Mouse (Mus musculus): ENCODE results near the gene Polrmt.
"Not testable (repeated sequence)": the region's sequence is repeated elsewhere in the genome, so short reads cannot be mapped to it uniquely, and the experiment has no call there.

Polrmt gene

DNA sequence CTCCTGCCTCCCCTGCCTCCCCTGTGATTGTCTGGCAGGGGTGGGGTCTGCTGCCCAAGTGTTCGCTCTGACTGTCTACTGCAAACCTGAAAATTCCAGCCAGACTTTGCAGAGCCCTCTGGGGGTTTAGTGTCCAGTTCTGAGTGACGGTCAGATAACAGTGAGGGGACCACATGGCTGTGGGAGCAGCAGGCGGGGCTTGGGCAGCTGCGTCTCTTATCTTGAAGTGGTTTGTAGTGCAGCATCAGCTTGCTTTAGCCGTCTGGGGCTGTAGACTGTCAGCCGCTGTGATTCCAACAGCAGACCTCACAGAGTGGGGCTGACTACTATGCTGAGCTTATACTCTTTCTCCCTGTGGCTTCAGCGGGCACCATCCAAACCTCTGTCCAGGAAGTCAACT, 37.1 kb downstream of the Polrmt start:
- DNase-seq (ENCODE audit: low spot score in 2 of 2): no peak

DNA sequence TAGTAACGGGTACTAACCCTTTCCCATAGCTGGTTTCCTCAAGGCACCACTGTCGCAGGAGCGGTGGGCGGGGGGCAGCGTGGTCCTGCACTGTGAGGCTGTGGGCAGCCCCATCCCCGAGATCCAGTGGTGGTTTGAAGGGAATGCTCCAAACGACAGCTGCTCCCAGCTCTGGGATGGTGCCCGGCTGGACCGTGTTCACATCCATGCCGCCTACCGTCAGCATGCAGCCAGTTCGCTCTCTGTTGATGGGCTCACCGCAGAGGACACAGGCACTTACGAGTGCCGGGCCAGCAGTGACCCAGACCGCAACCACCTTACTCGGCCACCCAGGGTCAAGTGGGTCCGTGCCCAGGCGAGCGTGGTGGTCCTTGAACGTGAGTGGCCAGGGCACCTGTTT, 37.7 kb downstream of the Polrmt start:
- no peak for DNase-seq (ENCODE audit: low spot score in 2 of 2)

DNA sequence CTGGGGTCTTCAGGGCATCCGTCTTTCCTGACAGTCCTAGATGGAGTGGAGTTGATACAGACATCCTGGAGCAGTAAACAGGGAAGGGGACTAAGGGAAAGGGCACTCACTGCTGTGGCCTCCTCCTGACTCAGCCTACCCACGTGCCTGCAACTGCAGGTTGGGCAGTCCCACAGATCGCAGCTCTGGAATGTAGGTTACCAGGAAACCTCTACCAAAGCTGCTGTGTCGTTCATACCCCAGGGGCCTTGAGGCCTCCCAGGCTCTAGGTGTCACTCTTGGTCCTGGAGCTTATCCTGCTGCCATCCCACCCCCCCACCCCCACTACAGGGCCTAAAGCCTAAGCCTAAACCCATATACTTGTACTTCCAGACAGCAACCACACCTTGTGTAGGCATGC, 38.6 kb downstream of the Polrmt start:
- no peak for DNase-seq (ENCODE audit: low spot score in 2 of 2)

DNA sequence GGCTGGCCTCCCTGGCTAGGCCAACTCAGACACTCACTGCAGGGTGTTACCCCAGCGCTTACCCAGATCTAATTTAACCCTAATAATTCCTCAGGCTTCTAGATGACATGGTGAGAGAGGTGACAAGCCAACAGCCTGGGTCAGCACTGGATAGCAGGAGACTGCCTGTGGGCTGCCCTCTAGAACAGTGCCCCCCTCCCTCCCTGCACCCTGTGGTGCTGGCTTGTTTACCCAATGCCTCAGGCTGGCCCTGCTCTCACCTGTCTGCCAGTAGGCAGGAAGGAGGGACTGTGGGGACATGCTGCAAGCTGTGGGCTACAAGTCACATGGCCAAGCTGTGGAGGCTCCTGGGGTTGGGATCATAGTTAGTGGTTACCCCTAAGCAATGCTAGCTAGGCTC, 39.2 kb downstream of the Polrmt start:
- DNase-seq (ENCODE audit: low spot score in 2 of 2): no peak

DNA sequence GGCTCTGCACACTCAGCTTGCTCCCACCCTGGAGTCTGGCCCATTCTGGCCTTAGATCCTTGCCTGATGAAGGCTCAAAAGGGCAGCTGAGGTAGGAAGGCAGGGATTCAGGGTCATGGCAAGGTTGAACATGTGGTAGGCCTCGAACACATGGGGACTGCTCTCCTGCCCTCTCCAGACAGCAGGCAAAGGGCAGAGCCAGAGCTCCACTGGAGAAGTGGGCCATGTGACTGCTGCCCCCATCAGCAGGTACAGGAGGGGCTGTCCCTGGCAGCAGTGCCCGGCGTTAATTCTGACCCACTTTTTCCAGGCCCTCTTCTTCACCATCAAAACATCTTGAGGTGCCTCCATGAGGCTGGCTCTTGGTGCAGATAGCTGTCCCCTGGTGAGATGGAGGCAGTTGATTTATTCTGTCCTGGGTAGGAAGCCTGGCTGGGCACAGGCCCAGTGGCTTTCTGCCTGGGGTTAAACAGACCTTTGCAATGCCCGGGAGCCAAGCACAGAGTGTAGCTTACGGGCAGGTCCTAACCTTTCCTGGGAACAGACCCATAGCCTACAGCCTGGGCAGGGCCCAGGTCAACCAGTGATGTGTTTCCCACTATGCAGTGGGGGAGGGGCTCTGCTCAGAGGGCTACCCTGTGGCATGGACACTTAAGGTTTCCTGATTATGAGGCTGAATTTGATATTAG, 39.8 kb downstream of the Polrmt start:
- no peak for DNase-seq (ENCODE audit: low spot score in 2 of 2)

DNA sequence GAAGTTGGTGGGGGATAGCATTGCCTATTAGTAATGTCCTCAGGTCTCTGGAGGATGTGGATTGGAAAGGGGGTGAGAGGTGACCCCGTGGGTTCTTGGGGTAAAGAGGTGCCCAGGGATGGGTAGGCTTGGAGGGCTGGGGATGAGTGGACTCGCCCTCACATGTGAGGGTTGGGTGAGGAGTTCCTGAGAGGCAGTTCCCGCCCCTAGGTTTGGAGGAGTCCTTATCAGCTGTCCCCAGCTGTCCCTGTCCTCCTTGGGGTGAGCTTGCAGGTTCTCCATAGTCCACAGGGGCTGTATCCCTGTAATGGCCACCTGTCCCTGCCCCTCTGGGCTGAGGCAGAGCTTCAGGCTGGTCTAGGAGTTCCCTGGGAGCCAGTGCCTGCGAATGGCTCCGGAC, 40.4 kb downstream of the Polrmt start:
- DNase-seq (ENCODE audit: low spot score in 2 of 2): no peak

DNA sequence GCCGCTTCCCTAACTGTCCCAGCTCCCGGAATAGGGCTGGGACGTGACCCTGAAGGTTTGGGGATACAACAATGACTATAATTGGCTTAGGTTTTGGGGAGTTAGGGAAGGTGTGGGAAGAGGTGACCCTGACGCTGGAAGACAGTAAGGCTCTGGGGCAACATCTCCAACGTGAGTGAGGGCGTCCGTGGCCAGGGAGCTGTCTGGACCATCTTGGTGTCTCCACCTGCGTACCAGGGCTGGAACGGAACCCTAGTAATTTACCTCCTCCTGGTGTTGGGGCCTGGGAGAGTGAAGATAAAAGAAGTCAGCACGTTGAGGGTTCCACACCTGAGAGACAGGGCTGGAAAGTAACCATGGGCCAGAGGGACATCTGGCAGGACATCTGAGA, 41.4 kb downstream of the Polrmt start:
- no peak for DNase-seq (ENCODE audit: low spot score in 2 of 2)

DNA sequence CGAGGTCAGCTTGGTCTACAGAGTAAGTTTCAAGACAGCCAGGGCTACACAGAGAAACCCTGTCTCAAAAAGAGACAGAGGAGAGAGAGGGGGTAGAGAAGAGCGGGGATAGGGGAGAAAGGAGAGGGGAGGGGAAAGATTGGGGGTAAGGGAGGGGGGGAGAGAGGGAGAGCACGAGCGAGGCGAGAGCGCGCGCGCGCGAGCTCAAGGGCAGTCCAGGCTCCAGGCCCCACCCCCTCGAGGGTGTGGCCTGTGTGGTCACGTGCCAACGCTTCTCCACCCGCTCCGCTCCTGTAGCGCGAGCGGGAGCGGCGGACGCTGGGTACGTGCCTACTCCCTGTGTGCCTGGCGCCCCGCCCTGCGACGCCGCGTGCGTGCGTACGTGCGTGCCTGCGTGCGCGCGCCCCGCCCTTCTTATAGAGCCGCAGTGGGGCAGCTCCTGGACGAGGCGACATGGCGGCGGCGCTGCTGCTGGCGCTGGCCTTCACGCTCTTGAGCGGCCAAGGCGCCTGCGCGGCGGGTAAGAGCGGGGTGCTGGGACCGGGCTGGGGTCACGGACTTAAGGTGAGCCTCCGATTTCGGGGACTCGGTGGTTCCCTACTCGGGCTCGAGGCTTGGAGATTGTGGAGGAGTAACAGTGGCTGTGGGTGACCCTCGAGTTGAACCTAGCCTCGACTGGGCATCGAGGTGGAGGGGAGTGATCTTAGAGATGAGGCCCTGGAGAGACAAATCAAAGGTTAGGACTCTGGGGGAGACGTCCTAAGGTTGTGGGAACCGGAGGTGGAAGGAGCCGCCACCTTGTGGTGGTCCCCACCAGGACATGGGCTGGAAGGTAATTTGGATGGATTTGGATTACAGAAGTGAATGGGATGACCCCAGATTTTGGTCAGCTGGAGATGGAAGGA, 42.1 kb downstream of the Polrmt start, which contains the start of gene Bsg:
Gene Bsg (plus strand): TSS at position 427 of the 905 bp plus-strand sequence.
- DNase-seq (ENCODE audit: low spot score in 2 of 2): peak; percentile 99

DNA sequence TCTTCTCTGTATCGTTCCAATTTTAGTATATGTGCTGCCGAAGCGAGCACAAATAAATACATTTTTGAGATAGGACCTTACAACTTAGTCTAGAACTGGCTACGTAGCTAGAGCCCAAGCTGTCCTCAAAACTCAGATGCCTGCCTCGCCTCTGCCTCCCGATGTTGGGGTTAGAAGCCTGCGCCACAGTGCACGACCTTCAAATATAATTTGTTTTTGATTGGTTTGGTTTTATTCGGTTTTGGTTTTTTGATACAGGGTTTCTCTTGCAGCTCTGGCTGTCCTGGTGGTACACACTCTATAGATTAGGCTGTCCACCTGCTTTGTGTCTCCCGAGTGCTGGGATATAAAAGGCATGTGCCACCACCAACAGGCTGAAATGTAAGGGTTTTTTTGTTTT, 42.8 kb downstream of the Polrmt start:
- no peak for DNase-seq (ENCODE audit: low spot score in 2 of 2)

DNA sequence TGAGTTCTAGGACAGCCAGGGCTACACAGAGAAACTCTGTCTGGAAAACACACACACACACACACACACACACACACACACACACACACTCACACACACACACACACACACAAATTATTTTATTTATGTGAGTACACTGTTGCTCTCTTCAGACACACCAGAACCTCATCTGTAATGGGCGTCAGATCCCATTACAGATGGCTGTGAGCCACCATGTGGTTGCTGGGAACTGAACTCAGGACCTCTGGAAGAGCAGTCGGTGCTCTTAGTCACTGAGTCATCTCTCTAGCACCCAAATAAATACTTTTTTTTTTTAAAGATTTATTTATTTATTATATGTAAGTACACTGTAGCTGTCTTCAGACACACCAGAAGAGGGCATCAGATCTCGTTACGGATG, 43.4 kb downstream of the Polrmt start:
- DNase-seq (ENCODE audit: low spot score in 2 of 2): not testable (repeated sequence)

DNA sequence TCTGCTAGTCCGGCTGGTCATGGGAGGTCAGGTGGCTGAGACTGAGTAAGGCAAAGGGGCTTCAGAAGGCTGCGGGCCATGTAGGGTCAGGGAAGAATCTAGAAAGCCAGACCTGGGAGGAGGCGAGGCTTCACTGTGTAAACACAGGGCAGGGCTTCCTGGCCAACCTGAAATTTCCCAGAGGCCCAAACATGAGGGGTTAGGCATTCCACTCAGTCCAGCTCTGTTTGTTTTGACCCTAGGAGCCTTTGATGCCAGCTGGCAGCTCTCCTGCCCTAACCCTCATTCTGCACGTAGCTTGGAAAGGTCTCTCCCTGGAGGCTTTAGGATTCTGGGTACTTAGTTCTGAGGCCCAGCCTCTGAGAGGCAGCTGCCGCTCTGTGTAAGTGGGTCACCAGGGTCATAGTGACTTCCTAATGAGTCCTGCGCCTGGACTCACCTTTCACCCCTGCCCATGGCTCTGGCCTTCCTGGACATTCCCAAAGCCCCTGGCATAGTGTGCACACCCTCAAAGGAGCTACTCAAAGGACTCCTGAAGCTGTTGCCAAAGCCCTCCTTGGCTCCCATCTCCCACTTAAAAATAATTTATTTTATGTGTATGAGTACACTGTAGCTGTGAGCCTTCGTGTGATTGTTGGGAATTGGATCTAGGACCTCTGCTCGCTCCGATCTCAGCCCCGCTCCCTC, 44.8 kb downstream of the Polrmt start:
- DNase-seq (ENCODE audit: low spot score in 2 of 2): no peak

DNA sequence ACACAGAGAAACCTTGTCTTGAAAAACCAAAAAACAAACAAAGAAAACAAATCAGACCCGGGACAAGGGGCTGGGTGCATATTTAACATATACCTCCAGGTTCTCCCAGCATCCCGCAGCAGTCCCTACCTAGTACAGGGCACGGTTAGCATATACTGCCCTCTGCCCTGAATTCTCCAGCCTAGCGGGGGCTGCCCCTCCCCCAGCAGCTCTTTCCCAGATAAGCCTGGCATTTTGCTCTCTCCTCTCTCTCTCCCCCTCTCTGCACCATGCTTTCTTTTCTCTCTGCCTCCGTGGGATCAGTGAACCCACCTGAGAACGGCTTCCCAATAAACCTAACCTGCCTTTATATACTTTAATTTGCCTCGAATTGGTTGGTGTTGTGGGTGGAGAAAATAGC, 45.7 kb downstream of the Polrmt start:
- no peak for DNase-seq (ENCODE audit: low spot score in 2 of 2)

DNA sequence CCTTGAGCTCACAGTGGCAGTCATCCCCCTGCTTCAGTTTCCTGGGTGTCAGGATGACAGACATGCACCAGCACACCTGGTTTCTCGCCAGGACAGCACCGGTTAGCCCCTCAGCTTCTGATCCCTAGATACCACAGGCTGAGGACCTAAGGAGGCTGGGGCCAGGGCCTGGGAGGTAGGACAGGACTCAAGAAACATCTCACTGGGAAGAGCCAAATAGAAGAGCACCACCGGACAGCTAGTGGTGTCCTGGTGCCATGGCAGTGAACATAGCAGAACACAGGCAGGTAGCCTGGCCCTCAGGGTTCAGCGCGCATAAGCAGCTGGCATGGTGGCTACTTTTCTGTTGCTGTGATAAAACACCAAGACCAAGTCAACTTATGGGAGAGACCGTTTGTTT, 47.9 kb downstream of the Polrmt start:
- no peak for DNase-seq (ENCODE audit: low spot score in 2 of 2)

DNA sequence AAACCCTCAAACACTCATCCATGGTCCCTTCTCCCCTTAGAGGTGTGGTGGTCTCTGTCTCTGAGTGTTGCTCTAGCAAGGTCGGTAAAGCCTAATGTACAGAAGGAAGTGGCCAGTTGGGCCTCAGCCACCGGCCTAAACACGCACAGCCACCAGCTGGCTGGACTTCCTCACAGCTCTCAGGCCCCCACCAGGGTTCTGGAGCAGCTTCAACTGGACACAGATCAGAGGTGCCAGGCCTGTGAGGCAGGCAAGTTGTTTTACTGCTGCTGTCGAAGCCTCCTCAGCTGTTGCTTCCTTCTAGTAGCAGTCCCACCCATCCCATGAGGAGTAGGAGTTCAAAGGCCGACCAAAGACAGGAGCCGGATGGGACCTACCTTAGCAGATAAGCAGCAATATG, 48.5 kb downstream of the Polrmt start:
- DNase-seq (ENCODE audit: low spot score in 2 of 2): no peak

DNA sequence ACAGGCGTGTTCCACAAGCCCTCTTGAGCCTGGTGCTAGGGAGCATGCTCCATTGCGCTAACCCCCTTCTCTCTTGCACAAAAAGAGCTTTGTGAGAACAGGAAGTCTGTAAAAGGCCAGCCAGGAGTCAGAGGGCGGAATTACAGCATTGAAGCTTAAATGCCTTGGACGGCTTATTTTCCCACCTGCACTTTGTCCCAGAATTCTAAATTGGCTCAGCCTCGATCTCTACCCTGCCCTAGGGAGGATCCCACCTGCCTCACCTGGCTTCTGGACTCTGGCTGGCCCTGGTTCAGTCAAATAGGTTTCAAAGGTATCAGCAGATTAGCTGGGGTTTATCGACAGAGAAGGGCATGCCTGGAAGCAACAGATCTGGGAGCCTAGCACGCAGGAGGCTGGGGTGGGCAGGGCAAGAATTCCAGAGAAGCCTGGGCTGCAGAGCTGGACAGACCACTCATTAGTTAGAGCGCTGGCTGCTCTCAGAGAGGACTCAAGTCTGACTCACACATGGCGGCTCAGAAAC, 50.2 kb downstream of the Polrmt start:
- DNase-seq (ENCODE audit: low spot score in 2 of 2): no peak

DNA sequence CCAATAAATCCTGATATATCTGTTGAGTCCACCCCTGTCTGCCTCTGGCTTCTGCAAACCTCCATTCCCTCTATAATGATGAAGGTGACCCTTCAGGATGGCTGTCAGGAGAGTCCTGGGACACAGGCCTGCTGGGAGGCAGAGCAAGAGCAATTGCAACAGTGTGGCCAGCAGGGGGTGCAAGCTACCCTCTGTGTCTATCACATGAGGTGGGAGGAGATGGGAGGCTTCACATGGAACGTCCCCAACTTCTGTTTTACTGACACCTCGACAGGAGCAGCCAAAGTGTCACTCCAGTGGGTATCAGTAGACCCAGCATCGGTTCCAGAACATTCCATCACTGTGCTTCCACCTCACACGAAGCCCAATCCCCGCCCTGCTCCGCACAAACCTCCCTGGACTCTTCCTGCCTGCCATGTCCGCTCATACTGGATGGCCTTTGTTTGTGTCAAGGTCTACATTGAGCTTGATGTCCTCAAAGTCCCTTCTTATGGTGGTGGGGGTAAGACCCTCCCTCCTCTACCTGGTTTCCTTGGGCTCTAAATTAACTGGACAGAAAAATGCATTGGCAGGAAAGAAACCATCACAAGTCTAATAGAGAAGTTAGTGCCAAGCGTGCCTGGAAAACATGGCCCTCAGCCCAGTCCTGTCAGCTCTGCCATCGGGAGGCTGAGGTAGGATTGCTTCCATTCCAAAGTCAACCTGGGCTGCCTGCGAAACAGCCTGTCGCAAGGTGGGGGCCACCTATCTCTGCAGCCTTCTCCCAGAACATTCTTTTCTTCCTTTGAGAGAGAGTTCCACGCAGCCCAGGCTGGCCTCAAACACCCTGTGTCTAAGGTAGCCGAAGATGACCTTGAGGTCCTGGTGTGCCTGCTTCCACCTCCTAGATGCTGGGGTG, 50.9 kb downstream of the Polrmt start:
- peak in 1 of 2 experiments; percentile 70 for DNase-seq (ENCODE audit: low spot score in 2 of 2)

DNA sequence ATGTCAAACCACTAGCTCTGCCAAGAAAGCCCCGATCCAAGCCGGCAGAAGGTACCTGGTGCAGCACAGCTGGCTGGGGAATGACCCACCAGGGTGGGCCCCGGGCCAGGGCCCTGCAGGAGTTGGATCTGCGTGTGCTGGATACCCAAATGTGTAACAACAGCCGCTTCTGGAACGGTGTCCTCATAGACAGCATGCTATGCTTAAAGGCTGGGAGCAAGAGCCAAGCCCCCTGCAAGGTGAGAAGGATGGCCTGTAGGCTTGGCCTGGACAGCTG, 52.1 kb downstream of the Polrmt start:
- no peak for DNase-seq (ENCODE audit: low spot score in 2 of 2)

DNA sequence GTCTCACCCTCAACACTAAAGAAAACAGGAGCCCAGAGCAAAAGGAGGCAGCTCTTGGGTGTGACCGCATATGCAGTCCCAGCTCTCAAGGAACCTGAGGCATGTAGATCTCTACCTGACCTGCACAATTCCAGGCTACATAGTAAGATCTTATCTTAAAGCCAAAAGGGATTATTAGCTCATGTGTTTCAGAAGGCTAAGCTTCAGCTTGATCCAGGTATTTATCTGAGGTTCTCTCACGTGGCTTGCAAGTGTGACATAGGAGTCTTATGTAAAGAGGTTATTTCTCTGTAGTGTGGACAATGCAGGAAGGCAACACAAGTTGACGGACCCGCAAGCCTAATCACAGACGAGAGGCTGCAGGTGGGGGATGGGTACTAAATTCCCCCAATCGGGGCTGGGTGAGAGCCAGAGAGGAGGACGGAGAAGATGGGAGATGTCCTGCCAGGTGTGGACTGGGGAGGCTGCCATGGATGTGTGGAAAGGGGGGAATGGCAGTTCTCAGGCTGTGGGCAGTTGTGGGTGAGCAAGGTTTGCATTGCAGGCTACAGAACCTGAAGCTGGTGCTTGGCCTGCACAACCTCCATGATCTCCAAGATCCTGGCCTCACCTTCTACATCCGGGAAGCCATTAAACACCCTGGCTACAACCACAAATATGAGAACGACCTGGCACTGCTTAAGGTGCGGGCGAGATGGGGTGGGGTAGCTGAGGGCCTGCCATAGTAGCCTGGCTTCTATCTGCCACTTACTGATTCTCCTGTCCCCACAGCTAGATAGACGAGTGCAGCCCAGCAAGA, 52.6 kb downstream of the Polrmt start:
- no peak for DNase-seq (ENCODE audit: low spot score in 2 of 2)

DNA sequence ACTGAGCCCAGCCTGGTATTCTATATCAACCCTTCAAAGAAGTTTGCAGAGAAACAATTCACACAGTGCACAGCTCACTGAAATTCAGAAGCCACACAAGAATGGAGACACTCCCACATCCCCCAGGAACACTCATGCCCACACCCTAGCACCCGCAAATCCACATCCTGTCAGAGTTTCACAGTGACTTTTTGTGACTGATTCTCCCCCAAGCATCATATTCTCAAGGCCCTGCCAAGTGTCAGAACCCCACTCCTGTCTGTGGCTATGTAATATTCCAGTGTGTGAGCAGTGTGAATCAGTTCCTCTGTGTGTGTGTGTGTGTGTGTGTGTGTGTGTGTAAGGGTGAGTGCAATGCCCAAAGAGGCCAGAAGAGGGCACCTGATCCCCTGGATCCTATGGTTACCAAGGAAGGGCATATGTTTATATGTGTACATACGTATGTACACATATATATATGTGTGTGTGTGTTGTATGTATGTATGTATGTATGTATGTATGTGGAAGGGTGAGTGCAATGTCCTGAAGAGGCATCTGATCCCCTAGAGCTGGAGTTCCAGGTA, 54.3 kb downstream of the Polrmt start:
- DNase-seq (ENCODE audit: low spot score in 2 of 2): no peak

DNA sequence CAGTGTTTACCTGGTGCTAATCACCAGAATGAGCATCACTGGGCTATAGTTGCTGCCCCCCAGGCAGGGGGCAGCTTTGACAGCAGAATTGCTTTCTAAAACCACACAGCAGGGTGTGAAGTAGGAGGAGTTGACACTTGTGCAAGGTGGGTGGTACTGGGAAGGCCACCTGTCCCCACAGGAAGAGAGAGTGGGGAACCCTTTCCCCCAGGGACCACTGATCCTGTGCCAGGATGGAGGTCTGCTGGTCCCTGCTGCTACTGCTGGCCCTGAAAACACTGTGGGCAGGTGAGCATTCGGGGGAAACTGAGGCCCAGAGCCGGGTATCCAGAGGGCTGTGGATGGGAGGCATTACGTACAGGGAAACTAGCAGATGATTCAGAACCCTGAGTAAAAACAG, 57.2 kb downstream of the Polrmt start:
- no peak for DNase-seq (ENCODE audit: low spot score in 2 of 2)
